Mouse (Mus musculus) right cerebral cortex, postnatal 10 days (tissue): Measurements from ENCODE around the gene Gm3012.
"Not testable (repeated sequence)": the region's sequence is repeated elsewhere in the genome, so short reads cannot be mapped to it uniquely, and the experiment has no call there.

Experiments
- DNase-seq, 2 experiments: peaks; one replicate each; pipeline ENCODE4 v3.0.0; 2021; ENCODE audit warnings: low spot score in 2 of 2

The Gm3012 gene

GRCm38 (mm10) chr14:3634212-3634611 is at the start of gene Gm3012:
TSS of gene Gm3012 (plus strand) at chr14:3634512.
- DNase-seq: not testable (repeated sequence)

- not testable (repeated sequence) for DNase-seq
These were observed 17.4 kb downstream of the Gm3012 start, which contains the start of gene Gm3020 for GRCm38 (mm10) chr14:3651730-3652129. TSS of gene Gm3020 (plus strand) at chr14:3652030.

GRCm38 (mm10) chr14:3688483-3688882 is 54.2 kb downstream of the Gm3012 start, which contains the start of gene Gm3043:
TSS of gene Gm3043 (plus strand) at chr14:3688783.
- not testable (repeated sequence) for DNase-seq
